Mouse (Mus musculus) brain, embryonic 14.5 days (tissue): Measurements from ENCODE around the gene B230307C23Rik.
"Not testable (repeated sequence)": the region's sequence is repeated elsewhere in the genome, so short reads cannot be mapped to it uniquely, and the experiment has no call there.

Experiments used
- CTCF ChIP-seq: fragments of 200-500 bp; IDR thresholded peaks from 2 replicates; pipeline ENCODE4 v1.5.1; 2012; ENCODE audit warnings: inconsistent platforms, mild to moderate bottlenecking, moderate library complexity, borderline replicate concordance; ENCODE audit not compliant: insufficient read depth, insufficient read length; ENCODE audit errors: extremely low read depth
- POLR2A ChIP-seq: fragments of 200-500 bp; IDR thresholded peaks from 2 replicates; pipeline ENCODE4 v1.6.1; 2012; ENCODE audit warnings: mild to moderate bottlenecking, inconsistent platforms, borderline replicate concordance; ENCODE audit not compliant: poor library complexity, insufficient read depth, insufficient read length, severe bottlenecking; ENCODE audit errors: extremely low read depth

- TF ChIP-seq POLR2A, CTCF: not testable (repeated sequence)
These were observed 82.3 kb downstream of the B230307C23Rik start for GRCm38 (mm10) chr16:98079382-98079781.
